Mouse (Mus musculus) CH12.LX (cell line): ENCODE measurements around the gene Cdyl. TPM values are rescaled to one million over a fixed set of nuclear protein-coding genes. Genes with fewer than 3 reads are reported as not detected.

Experiments used
- DNase-seq: peaks from one replicate; pipeline ENCODE4 v3.0.0-alpha.2; 2013; ENCODE audit errors: extremely low read depth
- H3K27ac ChIP-seq: 2 replicates; pipeline ENCODE4 v1.5.1; 2012; ENCODE audit warnings: low read depth, mild to moderate bottlenecking, control low read depth, moderate library complexity; ENCODE audit not compliant: insufficient read depth
- H3K27me3 ChIP-seq: replicated peaks from 2 replicates; pipeline ENCODE3; 2012; ENCODE audit warnings: inconsistent platforms
- H3K36me3 ChIP-seq, 2 experiments: replicated peaks in 1 of 2; 2 replicates each; pipeline versions ENCODE3 to v1.6.1; 2012; ENCODE audit warnings: inconsistent platforms in 1 of 2, low read length in 1 of 2, mild to moderate bottlenecking in 1 of 2, mixed read lengths in 1 of 2, moderate library complexity in 1 of 2; ENCODE audit not compliant: control insufficient read depth in 1 of 2, insufficient read depth in 1 of 2
- H3K4me1 ChIP-seq, 2 experiments: 2 replicates each; pipeline ENCODE4 v1.6.1; 2012; ENCODE audit warnings: inconsistent platforms in 1 of 2, moderate library complexity in 1 of 2; ENCODE audit not compliant: insufficient read depth in 2 of 2, control insufficient read depth in 1 of 2
- H3K4me2 ChIP-seq: 2 replicates; pipeline ENCODE4 v1.6.1; 2012; ENCODE audit warnings: low read depth, mild to moderate bottlenecking, control low read depth; ENCODE audit not compliant: poor library complexity, insufficient read depth, severe bottlenecking
- H3K4me3 ChIP-seq, 3 experiments: fragments of 150-350 bp in 1 of 3; sonication (generic) in 1 of 3; replicated peaks in 1 of 3; 2 replicates each; pipeline versions ENCODE3 to v1.5.1; 2011 to 2012; ENCODE audit warnings: low read depth in 2 of 3, low read length in 2 of 3, mild to moderate bottlenecking in 2 of 3, moderate library complexity in 2 of 3, control low read depth in 1 of 3, improper control_type of control experiment in 1 of 3, inconsistent platforms in 1 of 3, mixed read lengths in 1 of 3; ENCODE audit not compliant: poor library complexity in 1 of 3
- H3K79me2 ChIP-seq: replicated peaks from 2 replicates; pipeline ENCODE4 v1.6.1; 2012; ENCODE audit warnings: mild to moderate bottlenecking, moderate library complexity; ENCODE audit not compliant: control insufficient read depth, poor library complexity, insufficient read depth, severe bottlenecking; ENCODE audit errors: extremely low read depth
- H3K9ac ChIP-seq: 2 replicates; pipeline ENCODE4 v1.6.1; 2012; ENCODE audit warnings: low read depth, mild to moderate bottlenecking, control low read depth, moderate library complexity; ENCODE audit not compliant: insufficient read depth
- H3K9me3 ChIP-seq: replicated peaks from 2 replicates; pipeline ENCODE3; 2012; ENCODE audit warnings: low read length, inconsistent platforms, mixed read lengths
- BHLHE40 ChIP-seq: IDR thresholded peaks from 2 replicates; pipeline ENCODE4 v1.6.1; 2011; ENCODE audit warnings: mild to moderate bottlenecking, low read depth, low read length, improper control_type of control experiment
- CHD1 ChIP-seq: IDR thresholded peaks from 2 replicates; pipeline ENCODE4 v1.6.1; 2012; ENCODE audit warnings: low read depth, low read length, improper control_type of control experiment, inconsistent platforms
- CHD2 ChIP-seq: IDR thresholded peaks from 2 replicates; pipeline ENCODE4 v1.6.1; 2011; ENCODE audit warnings: low read length, improper control_type of control experiment
- EP300 ChIP-seq: IDR thresholded peaks from 2 replicates; pipeline ENCODE4 v1.6.1; 2011; ENCODE audit warnings: low read length, improper control_type of control experiment
- ETS1 ChIP-seq: conservative IDR thresholded peaks from 2 replicates; pipeline ENCODE4 v1.6.1; 2012; ENCODE audit warnings: low read depth, mild to moderate bottlenecking, inconsistent platforms, low read length, improper control_type of control experiment, moderate library complexity
- GABPA ChIP-seq: IDR thresholded peaks from 2 replicates; pipeline ENCODE4 v1.6.1; 2012; ENCODE audit warnings: low read depth, low read length, improper control_type of control experiment, inconsistent platforms; ENCODE audit not compliant: insufficient replicate concordance
- HCFC1 ChIP-seq: IDR thresholded peaks from 2 replicates; pipeline ENCODE4 v1.6.1; 2012; ENCODE audit warnings: low read depth, mild to moderate bottlenecking, inconsistent platforms, low read length, improper control_type of control experiment
- IRF4 ChIP-seq: IDR thresholded peaks from 2 replicates; pipeline ENCODE4 v1.6.1; 2014; ENCODE audit warnings: low read depth, mild to moderate bottlenecking, inconsistent platforms, low read length, improper control_type of control experiment
- JUN ChIP-seq: IDR thresholded peaks from 2 replicates; pipeline ENCODE4 v1.6.1; 2011; ENCODE audit warnings: low read depth, mild to moderate bottlenecking, low read length, improper control_type of control experiment, moderate library complexity; ENCODE audit not compliant: insufficient read depth
- JUND ChIP-seq: conservative IDR thresholded peaks from 2 replicates; pipeline ENCODE4 v1.6.1; 2011; ENCODE audit warnings: low read depth, low read length, improper control_type of control experiment
- MAFK ChIP-seq: IDR thresholded peaks from 2 replicates; pipeline ENCODE4 v1.6.1; 2011; ENCODE audit warnings: low read length, improper control_type of control experiment; ENCODE audit not compliant: insufficient replicate concordance
- MAX ChIP-seq: IDR thresholded peaks from 2 replicates; pipeline ENCODE4 v1.6.1; 2011; ENCODE audit warnings: low read length, improper control_type of control experiment
- MEF2A ChIP-seq: IDR thresholded peaks from 2 replicates; pipeline ENCODE4 v1.6.1; 2014; ENCODE audit warnings: low read depth, mild to moderate bottlenecking, inconsistent platforms, low read length, improper control_type of control experiment, borderline replicate concordance
- MYC ChIP-seq: IDR thresholded peaks from 2 replicates; pipeline ENCODE4 v1.6.1; 2011; ENCODE audit warnings: low read depth, mild to moderate bottlenecking, improper control_type of control experiment, low read length
- PAX5 ChIP-seq: IDR thresholded peaks from 2 replicates; pipeline ENCODE4 v1.6.1; 2012; ENCODE audit warnings: low read length, inconsistent platforms, mixed read lengths
- POLR2A ChIP-seq: IDR thresholded peaks from 2 replicates; pipeline ENCODE4 v1.6.1; 2011; ENCODE audit warnings: low read depth, mild to moderate bottlenecking, improper control_type of control experiment, low read length
- RAD21 ChIP-seq: IDR thresholded peaks from 2 replicates; pipeline ENCODE4 v1.6.1; 2011; ENCODE audit warnings: low read depth, mild to moderate bottlenecking, low read length, improper control_type of control experiment, moderate library complexity
- RCOR1 ChIP-seq: conservative IDR thresholded peaks from 2 replicates; pipeline ENCODE4 v1.6.1; 2012; ENCODE audit warnings: low read depth, mild to moderate bottlenecking, inconsistent platforms, low read length, improper control_type of control experiment
- SIN3A ChIP-seq: IDR thresholded peaks from 2 replicates; pipeline ENCODE4 v1.6.1; 2012; ENCODE audit warnings: low read length, improper control_type of control experiment, inconsistent platforms
- SMC3 ChIP-seq: IDR thresholded peaks from 2 replicates; pipeline ENCODE4 v1.6.1; 2011; ENCODE audit warnings: low read depth, low read length, improper control_type of control experiment
- TBP ChIP-seq: conservative IDR thresholded peaks from 2 replicates; pipeline ENCODE4 v1.6.1; 2011; ENCODE audit warnings: low read depth, low read length, improper control_type of control experiment
- TCF12 ChIP-seq: IDR thresholded peaks from 2 replicates; pipeline ENCODE4 v1.6.1; 2014; ENCODE audit warnings: low read depth, mild to moderate bottlenecking, inconsistent platforms, low read length, improper control_type of control experiment
- USF1 ChIP-seq: IDR thresholded peaks from 2 replicates; pipeline ENCODE4 v1.6.1; 2014; ENCODE audit warnings: low read depth, mild to moderate bottlenecking, inconsistent platforms, low read length, improper control_type of control experiment
- USF2 ChIP-seq: conservative IDR thresholded peaks from 2 replicates; pipeline ENCODE4 v1.6.1; 2011; ENCODE audit warnings: low read depth, low read length, improper control_type of control experiment
- ZMIZ1 ChIP-seq: IDR thresholded peaks from 2 replicates; pipeline ENCODE4 v1.6.1; 2012; ENCODE audit warnings: low read depth, mild to moderate bottlenecking, inconsistent platforms, low read length, improper control_type of control experiment
- ZNF384 ChIP-seq: IDR thresholded peaks from 2 replicates; pipeline ENCODE4 v1.6.1; 2012; ENCODE audit warnings: low read depth, low read length, improper control_type of control experiment, inconsistent platforms
- dilution Hi-C: fragments of 300-500 bp; cut with MboI; formaldehyde crosslinking; loops from 2 replicates; pipeline ENCODE4 v1.14.3; 2020; ENCODE audit warnings: low sequenced_read_pairs; ENCODE audit not compliant: extremely low pct_unique_long_range_greater_than_20kb, extremely low pct_ligation_motif_present
- in situ Hi-C: fragments of 300-500 bp; cut with MboI; formaldehyde crosslinking; loops from 3 replicates; pipeline ENCODE4 v1.14.3; 2019; ENCODE audit warnings: low sequenced_read_pairs, low pct_ligation_motif_present, low pct_unique_long_range_greater_than_20kb, mixed read lengths
- polyA plus RNA-seq: library from polyadenylated mRNA; unstranded; fragments of >175 nt; gene quantifications from 2 replicates; pipeline ENCODE4 v1.2.1, GENCODE M21; 2012; ENCODE audit warnings: low read depth; ENCODE audit not compliant: insufficient read length
- total RNA-seq, 2 experiments: library from RNA; depleted of rRNA; stranded (reverse); fragments of 300-350 nt in 1 of 2; fragments of >200 nt in 1 of 2; gene quantifications; 2 replicates each; pipeline ENCODE4 v1.2.3; 2012 to 2014

The Cdyl gene
- total and polyA plus RNA-seq, 3 experiments: 5.7 to 9.1 (median 8.3) TPM

DNA sequence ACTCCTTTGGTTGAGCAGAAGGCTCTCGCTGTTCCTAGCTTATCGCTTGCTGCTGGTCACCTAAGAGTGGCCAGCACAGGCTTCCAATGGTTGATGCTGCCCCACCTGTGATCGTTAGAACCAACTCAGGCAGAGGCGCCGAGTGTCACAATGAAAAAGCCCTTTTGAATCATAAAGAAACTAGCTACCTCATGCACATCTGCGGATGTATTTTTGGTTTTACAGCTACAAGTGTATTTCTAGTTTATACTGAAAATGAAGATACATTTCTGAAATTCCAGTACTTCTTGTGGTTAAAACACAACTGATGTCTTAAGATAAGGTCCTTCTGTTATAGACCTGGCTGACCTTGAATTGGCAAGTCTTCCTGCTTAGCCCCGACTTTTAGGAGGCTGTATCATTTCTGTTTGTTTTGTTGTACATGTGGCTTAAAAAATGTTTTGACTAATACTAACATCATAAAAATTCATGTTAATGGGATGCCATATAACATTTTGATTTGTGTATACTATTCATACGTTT, 155.6 kb downstream of the Cdyl start:
- H3K9ac ChIP-seq: no peak overlapping the region
- H3K36me3 ChIP-seq: peaks cover 0 to 30% of the 10 kb centered on the region in 2 experiments
- no peaks in the 10 kb centered on the region for H3K9me3 ChIP-seq
- no peak overlapping the region for H3K4me3 ChIP-seq
- in situ Hi-C loops: no loop called here
- H3K79me2 ChIP-seq: peaks cover 22% of the 10 kb centered on the region
- 0 out of 2 replicates have a peak, but pooled peaks have one; percentile 25 for TF ChIP-seq POLR2A
- TF ChIP-seq CHD2: 0 out of 2 replicates have a peak, but pooled peaks have one; percentile 70
- peak; percentile 68; the same call in 1 of the 2 replicates for TF ChIP-seq MAFK
- no peak for TF ChIP-seq HCFC1
- no peak for TF ChIP-seq SMC3
- peak; percentile 98 for TF ChIP-seq EP300
- TF ChIP-seq GABPA: no peak
- TF ChIP-seq RCOR1: peak; percentile 90
- TF ChIP-seq RAD21: no peak; the same call in none of the 2 replicates
- peak; percentile 97 for TF ChIP-seq JUND
- TF ChIP-seq JUN: peak; percentile 98
- TF ChIP-seq USF1: no peak
- TF ChIP-seq IRF4: peak; percentile 96
- TF ChIP-seq ZNF384: 0 out of 2 replicates have a peak, but pooled peaks have one; percentile 32
- 0 out of 2 replicates have a peak, but pooled peaks have one; percentile 17 for TF ChIP-seq TBP
- TF ChIP-seq ETS1: peak; percentile 89
- TF ChIP-seq USF2: no peak
- peak; percentile 62; the same call in 1 of the 2 replicates for TF ChIP-seq MAX
- peak; percentile 98 for TF ChIP-seq TCF12
- no peak for TF ChIP-seq ZMIZ1
- TF ChIP-seq BHLHE40: peak; percentile 81
- peak; percentile 98 for TF ChIP-seq MEF2A
- peak; percentile 47; the same call in 1 of the 2 replicates for TF ChIP-seq CHD1
- peak; percentile 73; the same call in 1 of the 2 replicates for TF ChIP-seq MYC
- TF ChIP-seq PAX5: no peak
- peak; percentile 80; the same call in 1 of the 2 replicates for TF ChIP-seq SIN3A
- peak overlapping the region; percentile 44 for H3K4me2 ChIP-seq
- peaks cover 39 to 87% of the 10 kb centered on the region in 2 experiments for H3K4me1 ChIP-seq
- no peak for DNase-seq
- H3K27ac ChIP-seq: peak overlapping the region; percentile 79
- dilution Hi-C loops: no loop called here
- H3K27me3 ChIP-seq: no peaks in the 10 kb centered on the region
